Mouse (Mus musculus) kidney, embryonic 14.5 days (tissue): ENCODE data around the gene Slco6d1. TPM values are rescaled to one million over a fixed set of nuclear protein-coding genes. Genes with fewer than 3 reads are reported as not detected.

ENCODE experiments used
- ATAC-seq: fragments of 200-750 bp; cut with Nextera tagmentation; 2 replicates; pipeline ENCODE4 v1.8.0; 2017; ENCODE audit warnings: moderate number of reproducible peaks, mild to moderate bottlenecking, moderate TSS enrichment, moderate library complexity; ENCODE audit not compliant: low FRiP score, low TSS enrichment
- H3K27ac ChIP-seq: fragments of 300-500 bp; sonication (generic); 2 replicates; pipeline ENCODE4 v1.5.1; 2014; ENCODE audit warnings: low read depth, mild to moderate bottlenecking, low read length, moderate library complexity, mixed read lengths
- H3K27me3 ChIP-seq: fragments of 300-500 bp; sonication (generic); 2 replicates; pipeline ENCODE4 v1.6.1; 2014; ENCODE audit warnings: mild to moderate bottlenecking, low read length; ENCODE audit not compliant: control insufficient read depth, insufficient read depth
- H3K36me3 ChIP-seq: fragments of 300-500 bp; sonication (generic); 2 replicates; pipeline ENCODE4 v1.6.1; 2014; ENCODE audit warnings: low read length, mixed read lengths; ENCODE audit not compliant: control insufficient read depth, insufficient read depth
- H3K4me1 ChIP-seq: fragments of 300-500 bp; sonication (generic); 2 replicates; pipeline ENCODE4 v1.6.1; 2014; ENCODE audit warnings: low read length, mixed read lengths; ENCODE audit not compliant: control insufficient read depth, insufficient read depth
- H3K4me2 ChIP-seq: fragments of 300-500 bp; sonication (generic); replicated peaks from 2 replicates; pipeline ENCODE4 v1.6.1; 2014; ENCODE audit warnings: low read depth, mild to moderate bottlenecking, low read length
- H3K4me3 ChIP-seq: fragments of 300-500 bp; sonication (generic); 2 replicates; pipeline ENCODE4 v1.5.1; 2014; ENCODE audit warnings: mild to moderate bottlenecking, low read length
- H3K9ac ChIP-seq: fragments of 300-500 bp; sonication (generic); 2 replicates; pipeline ENCODE4 v1.6.1; 2014; ENCODE audit warnings: low read depth, mild to moderate bottlenecking, low read length, moderate library complexity
- H3K9me3 ChIP-seq: fragments of 300-500 bp; sonication (generic); 2 replicates; pipeline ENCODE4 v1.6.1; 2016; ENCODE audit warnings: low read length; ENCODE audit not compliant: control insufficient read depth
- WGBS: fragments of 180-500 bp; shearing (Covaris S2); extraction: QIAGEN DNeasy Blood & Tissue Kit; methylation state at CpG from one replicate; pipeline ENCODE4 v1.1.7; 2014; 5-methylcytosine and 5-hydroxymethylcytosine counted together
- microRNA-seq: library from miRNA; unstranded; fragments of <30 nt; microRNA quantifications from one replicate; pipeline ENCODE4, GENCODE M21; 2016
- polyA plus RNA-seq: library from polyadenylated mRNA; unstranded; fragments of >200 nt; fragmentation: Nextera tagmentation; extraction: Ambion mirVana; gene quantifications from 2 replicates; pipeline ENCODE4 v1.2.1, GENCODE M21; 2014

Gene Slco6d1
- polyA plus RNA-seq, 1 experiment from 2014 or later: not detected

DNA sequence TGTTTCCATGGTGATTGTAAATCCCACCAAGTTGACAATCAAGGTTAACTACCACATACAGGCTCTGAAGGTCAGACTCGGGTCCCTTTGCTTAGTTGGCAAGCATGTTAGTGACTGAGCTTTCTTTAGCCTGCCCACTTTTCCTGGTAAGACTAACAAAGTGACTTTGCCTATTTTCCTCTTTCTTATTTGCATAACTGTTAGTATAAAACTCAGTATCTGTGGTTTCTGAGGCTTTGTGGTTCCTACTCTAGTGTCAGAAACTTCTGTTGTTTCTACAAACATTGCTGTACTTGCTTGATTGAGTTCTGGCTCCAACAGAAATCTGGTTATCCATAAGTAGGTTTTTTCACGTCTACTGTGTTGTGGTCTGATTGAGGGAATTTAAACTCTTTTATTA lies 124.4 kb downstream of the Slco6d1 start:
- Histone ChIP-seq H3K36me3 (no peaks in the 10 kb centered on the region), H3K4me2 (no peak overlapping the region), H3K27me3 (no peaks in the 10 kb centered on the region), H3K9ac (no peak overlapping the region), H3K4me1 (no peaks in the 10 kb centered on the region), H3K27ac (no peak overlapping the region), H3K9me3 (no peaks in the 10 kb centered on the region), H3K4me3 (no peak overlapping the region)
- 50% methylated on average over 2 of the region's 2 CpGs for WGBS
- ATAC-seq: no peak

DNA sequence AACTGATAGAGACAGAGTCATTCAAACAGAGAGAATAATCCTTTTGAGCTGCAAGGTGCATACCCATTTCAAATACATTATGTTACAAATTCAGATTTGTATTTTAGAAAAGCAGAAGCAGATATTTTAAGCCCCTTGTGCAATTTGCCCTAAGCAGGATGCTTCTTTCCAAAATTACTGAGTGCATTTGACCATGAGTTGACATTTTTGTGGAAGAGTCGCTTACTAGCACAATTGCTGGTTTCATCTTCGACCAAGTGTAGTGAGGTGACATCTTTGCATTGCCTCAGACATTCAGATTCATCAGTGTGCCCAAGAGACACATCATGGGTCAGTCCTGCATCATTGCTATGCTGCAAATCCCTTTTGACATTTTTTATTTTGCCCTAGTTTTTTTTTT lies 133.5 kb downstream of the Slco6d1 start:
- H3K4me3 ChIP-seq: no peak overlapping the region
- 80% methylated on average over 2 of the region's 2 CpGs for WGBS
- no peaks in the 10 kb centered on the region for H3K36me3 ChIP-seq
- H3K4me2 ChIP-seq: no peak overlapping the region
- H3K4me1 ChIP-seq: no peaks in the 10 kb centered on the region
- H3K9ac ChIP-seq: no peak overlapping the region
- no peaks in the 10 kb centered on the region for H3K9me3 ChIP-seq
- ATAC-seq: no peak
- H3K27me3 ChIP-seq: no peaks in the 10 kb centered on the region
- no peak overlapping the region for H3K27ac ChIP-seq

DNA sequence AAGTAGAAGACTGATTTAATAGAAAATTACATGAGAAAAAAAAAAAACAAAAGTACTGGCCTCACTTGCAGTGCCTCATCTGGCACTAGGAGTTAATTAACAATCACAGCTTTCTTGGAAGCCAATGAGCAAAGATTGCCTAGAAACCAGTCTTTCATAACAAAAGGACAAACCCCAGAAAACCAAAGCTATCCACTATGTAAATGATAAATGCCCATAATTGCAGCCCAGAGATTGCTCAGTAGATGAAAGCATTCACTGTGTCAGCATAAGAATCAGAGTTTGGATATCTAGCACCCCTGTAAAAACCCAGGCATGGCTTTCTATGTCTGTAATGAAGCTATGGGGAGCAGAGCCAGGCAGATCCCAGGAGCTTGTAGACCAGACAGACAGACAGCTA lies 144.8 kb downstream of the Slco6d1 start:
- ATAC-seq: no peak
- Histone ChIP-seq H3K4me2 (no peak overlapping the region), H3K4me3 (no peak overlapping the region), H3K27me3 (no peaks in the 10 kb centered on the region), H3K4me1 (no peaks in the 10 kb centered on the region), H3K9me3 (no peaks in the 10 kb centered on the region), H3K27ac (no peak overlapping the region), H3K36me3 (no peaks in the 10 kb centered on the region), H3K9ac (no peak overlapping the region)

Small RNAs within 50 kb of the gene (microRNA-seq; reads per million reads assigned to microRNA genes)
- not detected for gene Gm26134
